Mouse (Mus musculus): ENCODE results near the gene C3ar1. TPM values are rescaled to one million over a fixed set of nuclear protein-coding genes. Genes with fewer than 3 reads are reported as not detected.

C3ar1 gene
- polyA plus RNA-seq (2014; fragmentation: Nextera tagmentation; extraction: Ambion mirVana) = 1.9 and 2.3 TPM in 2 replicates

DNA sequence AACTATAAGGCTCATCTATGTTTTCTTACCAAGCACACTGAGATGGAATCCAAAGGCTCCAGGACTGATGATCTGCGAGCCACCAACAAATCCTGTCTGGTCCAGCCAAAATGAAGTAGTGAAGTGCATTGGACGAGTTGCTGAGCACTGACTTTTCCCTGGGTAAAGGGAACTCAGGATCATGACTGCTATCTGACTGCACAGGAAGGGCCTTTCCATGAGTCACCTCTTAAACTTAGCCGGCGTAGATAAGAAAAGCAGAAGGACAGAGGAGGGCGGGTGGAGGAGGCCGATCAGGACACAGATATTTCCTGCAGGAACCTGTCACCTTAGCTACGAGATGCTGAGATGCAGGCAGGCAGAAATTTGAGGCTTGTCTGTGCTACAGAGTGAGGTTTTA, at the start of gene C3ar1:
Gene C3ar1, minus strand, starts transcription at position 207 of the 400 bp plus-strand sequence.
- DNase-seq (ENCODE audit: low spot score) (no peak), ATAC-seq (replicated peaks; ENCODE audit: insufficient number of reproducible peaks, low FRiP score, low TSS enrichment, low read depth) (no peak)
- Histone ChIP-seq H3K9me3 (replicated peaks; ENCODE audit: control insufficient read depth, low read length) (no peaks in the 10 kb centered on the region), H3K27me3 (ENCODE audit: control insufficient read depth, insufficient read depth, low read length) (no peaks in the 10 kb centered on the region), H3K27ac (replicated peaks; ENCODE audit: low read depth, low read length) (no peak within 1 kb of the TSS), H3K4me2 (ENCODE audit: low read depth, low read length) (no peak within 1 kb of the TSS), H3K9ac (replicated peaks; ENCODE audit: low read length) (no peak within 1 kb of the TSS), H3K4me3 (ENCODE audit: low read depth, low read length) (no peak within 1 kb of the TSS), H3K36me3 (replicated peaks; ENCODE audit: control insufficient read depth, insufficient read depth, low read depth, low read length) (no peaks in the 10 kb centered on the region), H3K4me1 (ENCODE audit: control insufficient read depth, insufficient read depth, low read length) (no peaks in the 10 kb centered on the region)
- 76% methylated on average over 7 of the region's 7 CpGs for WGBS

DNA sequence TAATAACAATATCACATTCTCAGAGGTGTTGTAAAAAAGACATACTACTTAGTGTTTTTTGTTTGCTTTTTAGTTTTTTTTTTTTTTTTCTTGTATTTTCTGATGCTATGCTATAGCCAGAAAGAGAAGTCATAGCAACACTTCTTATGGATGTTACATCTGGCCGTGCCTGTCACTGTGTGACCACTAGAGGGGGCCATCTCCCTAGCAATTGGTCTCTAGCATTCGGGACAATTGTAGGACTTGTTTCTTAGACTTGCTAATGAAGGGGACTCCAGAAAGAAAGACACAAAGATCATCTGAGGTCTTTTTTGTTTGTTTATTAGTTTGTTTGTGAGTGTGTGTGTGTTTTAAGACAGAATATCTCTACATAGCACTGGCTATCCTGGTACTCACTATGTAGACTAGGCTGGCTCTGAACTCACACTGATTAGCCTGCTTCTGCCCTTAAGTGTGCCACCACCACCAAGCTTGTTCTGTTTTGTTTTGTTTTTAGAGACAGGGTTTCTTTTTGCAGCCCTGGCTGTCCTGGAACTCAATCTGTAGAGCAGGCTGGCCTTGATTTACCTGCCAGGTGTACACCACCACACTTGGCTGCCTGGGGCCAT, 36.6 kb upstream of the C3ar1 start:
- Histone ChIP-seq H3K4me1 (ENCODE audit: control insufficient read depth, insufficient read depth, low read length) (no peaks in the 10 kb centered on the region), H3K36me3 (replicated peaks; ENCODE audit: control insufficient read depth, insufficient read depth, low read depth, low read length) (peaks cover 1% of the 10 kb centered on the region; the same call in 1 of the 2 replicates), H3K27me3 (ENCODE audit: control insufficient read depth, insufficient read depth, low read length) (no peaks in the 10 kb centered on the region), H3K9me3 (replicated peaks; ENCODE audit: control insufficient read depth, low read length) (no peaks in the 10 kb centered on the region), H3K27ac (replicated peaks; ENCODE audit: low read depth, low read length) (no peak overlapping the region), H3K9ac (replicated peaks; ENCODE audit: low read length) (no peak overlapping the region), H3K4me3 (ENCODE audit: low read depth, low read length) (no peak overlapping the region), H3K4me2 (ENCODE audit: low read depth, low read length) (no peak overlapping the region)
- WGBS = 12% methylated on average over 2 of the region's 2 CpGs
- ATAC-seq (replicated peaks; ENCODE audit: insufficient number of reproducible peaks, low FRiP score, low TSS enrichment, low read depth) (no peak), DNase-seq (ENCODE audit: low spot score) (peak; percentile 82)

DNA sequence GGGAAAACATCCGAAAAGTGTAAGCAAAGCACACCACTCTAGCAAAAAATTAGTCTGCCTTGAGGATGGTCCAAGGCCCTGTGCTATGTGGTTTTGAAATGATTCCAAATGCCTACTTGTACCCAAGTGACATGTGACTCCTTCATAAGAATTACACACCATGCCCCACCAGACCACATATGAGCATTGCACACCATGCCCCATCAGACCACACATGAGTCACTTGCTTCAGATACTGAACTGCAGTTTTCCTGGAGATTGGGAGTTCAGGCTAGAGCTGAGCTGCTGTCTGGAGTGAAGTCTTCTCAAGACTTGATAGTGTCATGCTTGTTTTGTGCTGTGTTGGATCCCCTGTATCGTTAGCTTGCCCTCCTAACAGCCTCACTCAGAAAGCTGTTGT, 33.6 kb upstream of the C3ar1 start:
- Histone ChIP-seq H3K27ac (replicated peaks; ENCODE audit: low read depth, low read length) (no peak overlapping the region), H3K4me3 (ENCODE audit: low read depth, low read length) (no peak overlapping the region), H3K4me1 (ENCODE audit: control insufficient read depth, insufficient read depth, low read length) (no peaks in the 10 kb centered on the region), H3K36me3 (replicated peaks; ENCODE audit: control insufficient read depth, insufficient read depth, low read depth, low read length) (peaks cover 10% of the 10 kb centered on the region; the same call in 1 of the 2 replicates), H3K4me2 (ENCODE audit: low read depth, low read length) (no peak overlapping the region), H3K9me3 (replicated peaks; ENCODE audit: control insufficient read depth, low read length) (no peaks in the 10 kb centered on the region), H3K9ac (replicated peaks; ENCODE audit: low read length) (no peak overlapping the region), H3K27me3 (ENCODE audit: control insufficient read depth, insufficient read depth, low read length) (no peaks in the 10 kb centered on the region)
- no peak for ATAC-seq (replicated peaks; ENCODE audit: insufficient number of reproducible peaks, low FRiP score, low TSS enrichment, low read depth)
- 93% methylated on average over 2 of the region's 2 CpGs for WGBS
- no peak for DNase-seq (ENCODE audit: low spot score)

DNA sequence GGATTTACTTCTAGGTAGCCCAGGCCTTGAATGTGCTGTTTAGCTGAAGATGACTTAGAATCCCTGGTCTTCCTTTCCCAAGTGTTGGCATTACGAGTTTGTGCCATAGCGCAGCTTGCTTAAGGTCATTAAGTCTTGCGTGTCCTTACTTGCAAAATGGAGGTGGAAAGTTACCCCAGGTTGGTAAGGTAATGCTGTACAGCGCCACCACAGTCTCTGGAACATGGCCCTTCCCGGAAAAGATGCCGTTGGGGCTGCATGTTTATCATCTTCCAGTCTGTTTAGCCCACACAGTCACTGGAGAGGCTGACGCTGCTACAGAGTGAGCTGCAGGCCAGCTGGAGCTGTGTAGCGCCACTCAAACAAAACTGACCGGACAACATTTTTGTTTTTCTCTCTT, 27.6 kb upstream of the C3ar1 start:
- Histone ChIP-seq H3K9ac (replicated peaks; ENCODE audit: low read length) (no peak overlapping the region), H3K4me3 (ENCODE audit: low read depth, low read length) (no peak overlapping the region), H3K27ac (replicated peaks; ENCODE audit: low read depth, low read length) (no peak overlapping the region), H3K4me1 (ENCODE audit: control insufficient read depth, insufficient read depth, low read length) (no peaks in the 10 kb centered on the region), H3K27me3 (ENCODE audit: control insufficient read depth, insufficient read depth, low read length) (no peaks in the 10 kb centered on the region), H3K36me3 (replicated peaks; ENCODE audit: control insufficient read depth, insufficient read depth, low read depth, low read length) (peaks cover 14% of the 10 kb centered on the region), H3K9me3 (replicated peaks; ENCODE audit: control insufficient read depth, low read length) (no peaks in the 10 kb centered on the region), H3K4me2 (ENCODE audit: low read depth, low read length) (no peak overlapping the region)
- DNase-seq (ENCODE audit: low spot score) (no peak), ATAC-seq (replicated peaks; ENCODE audit: insufficient number of reproducible peaks, low FRiP score, low TSS enrichment, low read depth) (no peak)
- 93% methylated on average over 9 of the region's 9 CpGs for WGBS

DNA sequence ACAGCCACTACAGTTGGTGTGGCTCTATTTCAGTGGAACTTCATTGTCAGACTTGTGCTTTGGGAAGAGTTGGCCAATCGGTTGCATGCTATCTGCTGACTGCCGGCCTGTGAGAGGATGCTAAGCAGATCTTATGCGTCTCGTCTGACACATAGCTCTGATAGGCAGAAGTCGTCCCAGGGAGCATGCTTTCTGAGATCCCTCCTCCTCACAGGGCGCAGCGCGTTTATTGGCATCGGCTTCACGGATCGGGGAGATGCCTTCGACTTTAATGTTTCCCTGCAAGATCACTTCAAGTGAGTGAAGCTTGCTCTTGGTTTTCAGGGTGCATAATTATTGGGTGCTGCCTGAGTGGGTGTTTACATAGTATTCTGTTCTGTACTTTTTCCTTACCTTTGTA, 25.3 kb upstream of the C3ar1 start:
- Histone ChIP-seq H3K9ac (replicated peaks; ENCODE audit: low read length) (no peak overlapping the region), H3K36me3 (replicated peaks; ENCODE audit: control insufficient read depth, insufficient read depth, low read depth, low read length) (peaks cover 4% of the 10 kb centered on the region), H3K4me3 (ENCODE audit: low read depth, low read length) (no peak overlapping the region), H3K9me3 (replicated peaks; ENCODE audit: control insufficient read depth, low read length) (no peaks in the 10 kb centered on the region), H3K27me3 (ENCODE audit: control insufficient read depth, insufficient read depth, low read length) (no peaks in the 10 kb centered on the region), H3K4me2 (ENCODE audit: low read depth, low read length) (no peak overlapping the region), H3K27ac (replicated peaks; ENCODE audit: low read depth, low read length) (no peak overlapping the region), H3K4me1 (ENCODE audit: control insufficient read depth, insufficient read depth, low read length) (no peaks in the 10 kb centered on the region)
- no peak for DNase-seq (ENCODE audit: low spot score)
- ATAC-seq (replicated peaks; ENCODE audit: insufficient number of reproducible peaks, low FRiP score, low TSS enrichment, low read depth) = no peak
- WGBS = 92% methylated on average over 12 of the region's 12 CpGs

DNA sequence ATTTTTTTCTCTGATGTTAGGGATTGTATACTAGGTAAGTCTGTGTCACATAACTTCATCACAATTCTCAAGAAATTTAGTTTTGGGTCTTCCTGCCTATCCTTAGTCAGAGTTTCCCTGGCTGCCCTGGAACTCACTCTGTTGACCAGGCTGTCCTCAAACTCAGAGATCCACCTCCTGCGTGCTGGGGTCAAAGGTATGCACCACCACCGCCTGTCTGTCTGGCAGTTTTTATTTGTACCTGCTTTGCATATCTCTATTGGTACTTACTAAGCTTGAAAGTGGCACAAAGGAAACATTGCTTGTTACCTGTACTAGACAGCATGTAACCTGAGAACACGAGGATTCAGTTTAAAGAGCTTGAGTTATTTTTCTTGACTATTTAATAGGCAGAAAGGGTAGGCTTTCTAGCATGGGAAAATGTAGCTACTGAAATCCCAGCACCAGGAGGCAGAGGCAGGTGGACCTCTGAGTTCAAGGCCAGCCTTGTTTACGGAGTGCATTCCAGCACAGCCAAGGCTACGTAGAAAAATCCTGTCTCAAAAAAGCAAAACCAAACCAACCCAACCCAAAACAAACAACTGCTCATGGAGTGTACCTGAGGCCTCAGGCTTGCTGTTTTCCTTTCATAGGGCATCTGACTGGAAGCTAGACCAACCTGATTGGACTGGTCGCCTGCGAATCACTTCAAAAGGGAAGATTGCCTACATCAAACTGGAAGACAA, 24.0 kb upstream of the C3ar1 start:
- 94% methylated on average over 7 of the region's 7 CpGs for WGBS
- no peak for ATAC-seq (replicated peaks; ENCODE audit: insufficient number of reproducible peaks, low FRiP score, low TSS enrichment, low read depth)
- peaks cover 4% of the 10 kb centered on the region for H3K36me3 ChIP-seq (replicated peaks; ENCODE audit: control insufficient read depth, insufficient read depth, low read depth, low read length)

DNA sequence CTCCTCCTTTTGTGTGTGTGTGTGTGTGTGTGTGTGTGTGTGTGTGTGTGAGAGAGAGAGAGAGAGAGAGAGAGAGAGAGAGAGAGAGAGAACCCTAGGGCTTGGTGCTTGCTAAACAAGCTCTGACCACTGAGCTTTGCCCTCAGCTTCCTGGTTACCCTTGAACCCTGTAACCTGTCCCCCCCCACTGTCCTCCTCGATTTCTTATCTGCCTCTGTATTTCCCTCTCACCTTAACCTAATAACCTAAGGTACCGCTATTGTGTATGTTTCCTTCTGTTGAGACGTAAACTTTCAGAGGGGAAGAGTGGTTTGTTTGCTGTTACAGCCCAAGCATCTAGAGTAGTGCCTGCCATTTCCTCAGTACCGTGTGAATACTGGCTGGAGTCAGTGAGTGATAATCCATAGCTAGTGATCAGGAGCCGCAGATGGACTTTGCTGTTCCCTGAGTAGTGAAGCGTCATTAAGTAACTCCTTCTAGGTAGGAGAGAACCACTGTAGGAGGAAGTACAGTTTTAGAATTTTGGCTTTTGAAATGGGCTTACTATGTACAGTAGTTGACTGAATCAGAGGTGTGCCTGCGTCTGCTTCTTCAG, 23.3 kb upstream of the C3ar1 start:
- no peaks in the 10 kb centered on the region for H3K4me1 ChIP-seq (ENCODE audit: control insufficient read depth, insufficient read depth, low read length)
- no peak for ATAC-seq (replicated peaks; ENCODE audit: insufficient number of reproducible peaks, low FRiP score, low TSS enrichment, low read depth)
- H3K27ac ChIP-seq (replicated peaks; ENCODE audit: low read depth, low read length) = no peak overlapping the region
- peaks cover 4% of the 10 kb centered on the region for H3K36me3 ChIP-seq (replicated peaks; ENCODE audit: control insufficient read depth, insufficient read depth, low read depth, low read length)
- whole genome bisulfite sequencing = 91% methylated on average over 7 of the region's 7 CpGs
- DNase-seq (ENCODE audit: low spot score) = no peak
- no peaks in the 10 kb centered on the region for H3K9me3 ChIP-seq (replicated peaks; ENCODE audit: control insufficient read depth, low read length)
- no peak overlapping the region for H3K9ac ChIP-seq (replicated peaks; ENCODE audit: low read length)
- H3K4me2 ChIP-seq (ENCODE audit: low read depth, low read length) = no peak overlapping the region
- no peak overlapping the region for H3K4me3 ChIP-seq (ENCODE audit: low read depth, low read length)
- H3K27me3 ChIP-seq (ENCODE audit: control insufficient read depth, insufficient read depth, low read length) = no peaks in the 10 kb centered on the region

More for the DNA sequence above, 24.0 kb upstream of the C3ar1 start:
- DNase-seq (ENCODE audit: low spot score) = no peak
- Histone ChIP-seq H3K9ac (replicated peaks; ENCODE audit: low read length) (no peak overlapping the region), H3K4me2 (ENCODE audit: low read depth, low read length) (no peak overlapping the region), H3K4me1 (ENCODE audit: control insufficient read depth, insufficient read depth, low read length) (no peaks in the 10 kb centered on the region), H3K27me3 (ENCODE audit: control insufficient read depth, insufficient read depth, low read length) (no peaks in the 10 kb centered on the region), H3K4me3 (ENCODE audit: low read depth, low read length) (no peak overlapping the region), H3K27ac (replicated peaks; ENCODE audit: low read depth, low read length) (no peak overlapping the region), H3K9me3 (replicated peaks; ENCODE audit: control insufficient read depth, low read length) (no peaks in the 10 kb centered on the region)
